Mouse (Mus musculus) lung, postnatal 0 days (tissue): Measurements from ENCODE around the gene Smo. TPM values are rescaled to one million over a fixed set of nuclear protein-coding genes. Genes with fewer than 3 reads are reported as not detected.
A peak's percentile ranks its signal among the peaks of the same experiment; 100 is the strongest.

Experiments
- ATAC-seq: fragments of 200-750 bp; cut with Nextera tagmentation; 2 replicates; pipeline ENCODE4 v1.8.0; 2017; ENCODE audit warnings: moderate library complexity
- DNase-seq: peaks from one replicate; pipeline ENCODE4 v3.0.0-alpha.2; 2016; ENCODE audit warnings: low spot score
- H3K27ac ChIP-seq: fragments of 300-500 bp; sonication (generic); 2 replicates; pipeline ENCODE4 v1.5.1; 2014; ENCODE audit warnings: antibody characterized with exemption, mild to moderate bottlenecking, low read length, mixed read lengths
- H3K27me3 ChIP-seq: fragments of 300-500 bp; sonication (generic); replicated peaks from 2 replicates; pipeline ENCODE4 v1.6.1; 2014; ENCODE audit warnings: low read length, mixed read lengths; ENCODE audit not compliant: insufficient read depth
- H3K36me3 ChIP-seq: fragments of 300-500 bp; sonication (generic); 2 replicates; pipeline ENCODE4 v1.6.1; 2014; ENCODE audit warnings: low read length, mixed read lengths; ENCODE audit not compliant: insufficient read depth
- H3K4me1 ChIP-seq: fragments of 300-500 bp; sonication (generic); 2 replicates; pipeline ENCODE4 v1.6.1; 2014; ENCODE audit warnings: antibody characterized with exemption, low read depth, low read length, mixed read lengths; ENCODE audit not compliant: insufficient read depth
- H3K4me2 ChIP-seq: fragments of 300-500 bp; sonication (generic); replicated peaks from 2 replicates; pipeline ENCODE4 v1.6.1; 2014; ENCODE audit warnings: low read depth, mild to moderate bottlenecking, low read length, moderate library complexity, mixed read lengths
- H3K4me3 ChIP-seq: fragments of 300-500 bp; sonication (generic); 2 replicates; pipeline ENCODE4 v1.5.1; 2014; ENCODE audit warnings: low read depth, low read length
- H3K9ac ChIP-seq: fragments of 300-500 bp; sonication (generic); replicated peaks from 2 replicates; pipeline ENCODE4 v1.6.1; 2014; ENCODE audit warnings: low read depth, mild to moderate bottlenecking
- H3K9me3 ChIP-seq: fragments of 300-500 bp; sonication (generic); 2 replicates; pipeline ENCODE4 v1.6.1; 2016; ENCODE audit warnings: low read length, mixed read lengths
- CTCF ChIP-seq: IDR thresholded peaks from 2 replicates; pipeline ENCODE4 v1.5.1; 2016; ENCODE audit warnings: antibody characterized with exemption, mild to moderate bottlenecking
- EP300 ChIP-seq: IDR thresholded peaks from 2 replicates; pipeline ENCODE4 v1.6.1; 2016; ENCODE audit warnings: antibody characterized with exemption, mild to moderate bottlenecking, control low read depth
- WGBS: fragments of 180-500 bp; shearing (Covaris S2); extraction: QIAGEN DNeasy Blood & Tissue Kit; methylation state at CpG from one replicate; pipeline ENCODE4 v1.1.7; 2014; 5-methylcytosine and 5-hydroxymethylcytosine counted together
- polyA plus RNA-seq: library from polyadenylated mRNA; unstranded; fragments of >200 nt; fragmentation: Nextera tagmentation; extraction: Ambion mirVana; gene quantifications from 2 replicates; pipeline ENCODE4 v1.2.1, GENCODE M21; 2015

Smo gene
- 8.8 and 10.9 TPM in 2 replicates for polyA plus RNA-seq

DNA sequence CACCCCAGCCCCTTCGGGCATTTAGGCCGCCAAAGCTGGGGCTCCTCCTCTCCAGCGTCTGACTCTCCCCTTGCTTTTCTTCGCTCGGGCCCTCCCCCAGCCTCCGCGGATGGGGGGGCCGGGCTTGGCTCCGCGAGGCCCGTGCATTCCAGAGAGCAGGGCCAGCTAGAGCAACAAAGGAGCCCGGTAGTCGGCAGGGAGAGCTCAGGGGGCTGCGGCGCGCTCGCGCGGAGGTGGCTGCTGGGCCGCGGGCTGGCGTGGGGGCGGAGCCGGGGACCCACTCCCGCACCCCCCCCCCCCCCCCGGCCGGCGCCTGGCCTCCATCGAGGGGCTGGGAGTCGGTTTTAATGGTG, at the start of gene Smo:
Gene Smo (plus strand): TSS at position 168 of the 353 bp plus-strand sequence.
- peak; percentile 96 for ATAC-seq
- H3K9me3 ChIP-seq = no peaks in the 10 kb centered on the region
- TF ChIP-seq CTCF = no peak
- H3K4me1 ChIP-seq = peaks cover 7% of the 10 kb centered on the region; the same call in 1 of the 2 replicates
- H3K27me3 ChIP-seq = no peaks in the 10 kb centered on the region
- peak within 1 kb of the TSS; percentile 86 for H3K9ac ChIP-seq
- H3K4me2 ChIP-seq = peak within 1 kb of the TSS; percentile 98
- 1% methylated on average over 16 of the region's 30 CpGs for WGBS
- H3K27ac ChIP-seq = peak within 1 kb of the TSS; percentile 79
- DNase-seq = peak; percentile 92
- peak within 1 kb of the TSS; percentile 82 for H3K4me3 ChIP-seq
- no peaks in the 10 kb centered on the region for H3K36me3 ChIP-seq

- DNase-seq (no peak), ATAC-seq (no peak)
- Histone ChIP-seq H3K9ac (no peak overlapping the region), H3K9me3 (no peaks in the 10 kb centered on the region), H3K4me1 (no peaks in the 10 kb centered on the region), H3K4me3 (no peak overlapping the region), H3K27me3 (no peaks in the 10 kb centered on the region), H3K36me3 (no peaks in the 10 kb centered on the region), H3K27ac (no peak overlapping the region), H3K4me2 (no peak overlapping the region)
- 73% methylated on average over 4 of the region's 4 CpGs for WGBS
- TF ChIP-seq EP300 (no peak), CTCF (no peak)
Measured at GRCm38 (mm10) chr6:29685952-29686351, 49.4 kb upstream of the Smo start.

DNA sequence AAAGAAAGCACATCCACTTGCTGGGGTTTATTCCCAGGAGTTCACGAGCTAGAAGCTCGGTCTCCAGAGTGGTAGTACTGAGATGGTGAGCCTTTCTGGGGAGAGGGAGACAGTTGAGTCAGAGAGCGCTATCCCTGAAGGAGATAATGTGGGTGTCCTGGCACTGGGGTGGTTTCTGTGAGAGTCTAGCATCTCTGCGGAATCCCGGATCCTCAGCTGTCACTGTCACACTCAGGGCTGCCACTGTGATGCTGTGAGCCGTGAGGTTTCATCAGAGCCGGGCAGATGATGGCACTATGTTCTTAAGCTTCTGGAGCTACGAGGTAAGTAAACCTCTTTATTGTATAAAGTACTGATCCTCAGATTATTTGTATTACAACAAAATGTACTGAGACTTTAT, 45.8 kb upstream of the Smo start:
- H3K27me3 ChIP-seq = peaks cover 10% of the 10 kb centered on the region
- no peaks in the 10 kb centered on the region for H3K9me3 ChIP-seq
- no peak overlapping the region for H3K4me3 ChIP-seq
- TF ChIP-seq CTCF = no peak
- TF ChIP-seq EP300 = no peak
- H3K27ac ChIP-seq = no peak overlapping the region
- no peak for ATAC-seq
- H3K4me1 ChIP-seq = no peaks in the 10 kb centered on the region
- no peaks in the 10 kb centered on the region for H3K36me3 ChIP-seq
- 61% methylated on average over 8 of the region's 8 CpGs for WGBS
- no peak overlapping the region for H3K9ac ChIP-seq
- H3K4me2 ChIP-seq = no peak overlapping the region
- no peak for DNase-seq

GRCm38 (mm10) chr6:29693953-29694352, 41.4 kb upstream of the Smo start, which contains the start of gene Tspan33:
Gene Tspan33, plus strand, starts transcription at chr6:29694222.
- H3K27ac ChIP-seq = no peak within 1 kb of the TSS
- H3K4me2 ChIP-seq = peak within 1 kb of the TSS; percentile 99
- H3K9me3 ChIP-seq = no peaks in the 10 kb centered on the region
- under 1% methylated on average over 33 of the region's 41 CpGs for whole genome bisulfite sequencing
- peak within 1 kb of the TSS; percentile 32; the same call in 1 of the 2 replicates for H3K9ac ChIP-seq
- peak; percentile 96 for DNase-seq
- ATAC-seq = peak; percentile 100
- no peaks in the 10 kb centered on the region for H3K4me1 ChIP-seq
- TF ChIP-seq CTCF (no peak), EP300 (no peak)
- H3K36me3 ChIP-seq = no peaks in the 10 kb centered on the region
- H3K27me3 ChIP-seq = peaks cover 16% of the 10 kb centered on the region
- H3K4me3 ChIP-seq = peak within 1 kb of the TSS; percentile 57

DNA sequence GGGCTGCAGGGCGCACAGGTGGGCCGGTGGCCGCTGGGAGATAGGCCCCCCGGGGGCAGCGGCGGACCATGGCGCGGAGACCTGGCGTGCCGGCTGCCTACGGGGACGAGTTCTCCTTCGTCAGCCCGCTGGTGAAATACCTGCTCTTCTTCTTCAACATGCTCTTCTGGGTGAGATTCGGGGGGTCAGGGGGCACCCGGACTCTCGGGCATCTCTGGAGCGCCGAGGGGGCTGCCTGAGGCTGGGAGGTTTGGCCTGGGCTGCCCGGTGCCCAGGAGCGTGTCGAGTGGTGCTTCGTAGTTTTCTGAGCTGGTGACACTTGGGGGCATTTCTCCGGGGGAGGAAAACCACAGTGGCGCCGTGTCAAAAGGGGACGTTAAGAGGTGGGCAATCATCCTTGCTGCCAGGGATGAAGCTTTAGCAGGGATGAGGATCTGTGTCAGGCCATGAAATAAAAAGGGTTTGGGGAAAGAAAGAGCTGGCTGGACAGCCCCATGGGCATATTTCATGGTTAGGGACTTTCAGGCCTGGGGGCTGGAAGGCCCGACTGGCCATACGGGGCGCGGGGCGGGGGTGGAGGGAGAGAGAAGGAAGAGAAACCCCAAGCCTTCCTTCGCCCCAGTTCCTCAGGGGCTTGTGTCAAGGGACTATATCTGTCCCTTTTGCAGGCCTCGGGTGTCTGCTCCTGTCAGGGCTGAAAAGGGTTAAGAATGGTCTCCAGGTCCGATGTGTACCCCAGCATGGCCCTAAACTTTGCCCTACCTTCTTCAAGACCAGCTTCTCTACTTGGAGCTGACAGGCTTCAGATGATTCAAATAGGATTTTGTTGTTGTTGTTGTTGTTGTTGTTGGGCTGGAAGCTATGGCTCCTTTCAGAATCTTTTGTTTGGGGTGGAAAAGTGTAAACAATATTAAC, 40.7 kb upstream of the Smo start:
- peak overlapping the region; percentile 32; the same call in 1 of the 2 replicates for H3K9ac ChIP-seq
- WGBS = 18% methylated on average over 30 of the region's 35 CpGs
- H3K4me3 ChIP-seq = peak overlapping the region; percentile 57
- no peak overlapping the region for H3K27ac ChIP-seq
- no peaks in the 10 kb centered on the region for H3K36me3 ChIP-seq
- peak; percentile 8 for ATAC-seq
- DNase-seq = no peak
- H3K9me3 ChIP-seq = no peaks in the 10 kb centered on the region
- peaks cover 16% of the 10 kb centered on the region for H3K27me3 ChIP-seq
- TF ChIP-seq EP300 (no peak), CTCF (no peak)
- H3K4me1 ChIP-seq = no peaks in the 10 kb centered on the region
- peak overlapping the region; percentile 99 for H3K4me2 ChIP-seq

- TF ChIP-seq CTCF (no peak), EP300 (no peak)
- Histone ChIP-seq H3K9ac (no peak overlapping the region), H3K27me3 (peaks cover 16% of the 10 kb centered on the region), H3K27ac (no peak overlapping the region), H3K4me3 (no peak overlapping the region), H3K4me2 (no peak overlapping the region), H3K9me3 (no peaks in the 10 kb centered on the region), H3K4me1 (no peaks in the 10 kb centered on the region), H3K36me3 (no peaks in the 10 kb centered on the region)
- WGBS = 60% methylated on average over 3 of the region's 3 CpGs
- DNase-seq = no peak
- ATAC-seq = no peak
Measured at GRCm38 (mm10) chr6:29695290-29695674, 40.0 kb upstream of the Smo start.
